Mouse (Mus musculus): ENCODE measurements around the gene Brip1.

Gene Brip1

DNA sequence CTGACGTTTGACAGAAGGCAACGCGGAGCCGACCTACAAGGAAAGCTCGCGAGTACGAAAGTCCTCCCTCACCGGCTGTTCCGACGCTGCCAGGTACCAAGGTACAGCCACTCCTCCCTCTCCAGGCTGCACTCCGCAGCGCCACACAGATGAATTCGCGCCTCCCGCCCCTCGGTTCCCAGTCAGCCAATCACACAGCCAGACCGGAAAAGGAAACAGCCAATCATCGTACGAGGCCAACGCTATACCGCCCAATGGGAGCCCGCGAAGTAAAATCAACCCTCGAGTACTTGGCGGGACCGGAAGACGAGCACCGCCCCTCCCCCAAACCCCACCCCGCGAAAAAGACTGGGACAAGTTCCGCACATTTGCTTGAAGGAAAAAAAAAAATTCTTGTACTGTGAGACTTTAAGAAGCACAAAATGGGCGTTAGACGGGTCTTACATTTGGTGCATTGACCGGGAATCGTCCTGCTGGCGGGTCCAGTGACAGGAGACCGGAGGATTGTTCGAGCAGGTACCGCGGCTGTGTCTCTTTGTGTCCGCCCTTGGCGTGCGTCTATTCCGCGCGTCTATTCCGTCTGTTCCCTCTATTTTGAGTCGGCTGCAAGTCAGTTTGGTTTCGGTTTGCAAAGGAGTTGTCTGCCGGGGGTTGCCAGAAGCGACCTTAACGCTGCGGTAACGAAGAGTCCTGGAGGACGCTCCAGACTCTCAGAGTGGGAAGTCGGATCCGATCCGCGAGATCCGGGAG is at the start of gene Brip1:
Gene Brip1, minus strand, starts transcription at position 157 of the 750 bp plus-strand sequence.
- under 1% methylated on average over 60 of the region's 60 CpGs for WGBS

GRCm38 (mm10) chr11:86232446-86232845 is 31.5 kb upstream of the Brip1 start:
- WGBS, result 87% methylated on average over 4 of the region's 4 CpGs

DNA sequence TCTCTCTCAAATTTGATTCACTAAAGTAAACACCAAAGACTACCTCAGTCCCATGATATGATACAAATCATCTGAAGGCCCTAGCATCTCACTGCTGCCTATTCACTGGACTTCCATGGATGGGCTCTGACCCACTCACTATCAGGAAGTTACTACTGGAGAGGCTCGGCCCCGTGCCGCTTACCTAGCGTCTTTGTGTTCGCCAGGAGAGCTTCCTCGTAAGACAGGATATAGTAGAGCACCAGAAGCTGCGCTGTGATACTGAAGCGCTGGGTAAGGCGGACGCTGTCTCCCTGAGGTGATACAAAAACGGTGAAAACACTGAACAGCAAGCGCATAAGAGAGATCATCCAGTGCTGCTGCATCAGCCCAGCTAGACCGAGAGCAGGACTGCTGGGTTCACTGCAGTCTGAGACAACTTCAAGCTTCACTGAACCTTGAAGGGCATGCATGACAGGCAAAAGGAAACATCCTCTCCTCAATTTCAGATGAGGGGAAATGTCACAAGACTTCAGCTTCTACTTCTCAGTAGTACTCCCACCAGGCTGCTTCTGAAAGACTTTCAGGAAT is 30.9 kb upstream of the Brip1 start:
- WGBS, result 96% methylated on average over 13 of the region's 13 CpGs

DNA sequence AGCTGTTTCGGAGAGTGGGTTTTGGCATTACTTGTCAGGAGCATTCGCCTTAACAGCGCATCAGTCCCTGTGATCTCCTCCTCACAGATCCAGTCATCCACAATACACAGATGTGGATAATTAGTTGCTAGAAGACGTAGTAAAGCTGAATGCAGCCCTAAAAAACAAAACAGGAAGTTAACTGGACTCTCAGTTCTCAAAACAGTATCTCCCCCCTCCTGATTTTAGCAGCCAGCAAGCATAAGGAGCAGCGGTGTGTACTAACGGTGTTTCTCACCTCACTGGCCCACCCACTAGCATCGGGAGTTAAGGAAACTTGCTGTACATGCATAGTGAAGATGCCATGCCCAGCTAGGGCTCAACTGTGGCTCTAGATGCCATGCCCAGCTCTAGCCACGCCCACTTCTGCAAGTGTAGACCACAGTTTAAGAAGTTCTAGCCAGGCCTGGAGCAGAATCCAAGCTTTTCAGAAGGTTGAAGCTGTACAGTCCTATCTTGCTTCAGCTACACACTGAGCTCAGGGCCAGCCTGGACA is 25.7 kb upstream of the Brip1 start:
- 85% methylated on average over 8 of the region's 8 CpGs for WGBS

DNA sequence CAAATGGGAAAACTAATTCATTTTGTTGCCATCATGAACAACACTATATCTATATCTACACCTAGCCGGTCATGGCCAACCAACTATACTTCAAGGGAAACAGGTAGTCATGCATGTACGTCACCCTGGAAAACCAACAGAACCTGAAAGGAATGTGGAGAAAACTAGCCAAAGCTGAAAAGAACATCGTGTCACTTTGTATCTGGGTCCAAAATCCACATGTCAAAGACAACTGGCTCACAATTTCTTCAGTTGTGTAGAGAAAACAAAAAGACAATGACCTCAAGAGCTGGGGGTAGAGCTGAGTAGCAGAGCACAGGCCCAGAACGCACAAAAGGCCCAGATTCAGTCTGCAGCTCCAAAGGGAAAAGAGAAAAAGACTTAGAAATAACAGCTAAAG is 24.8 kb upstream of the Brip1 start:
- 80% methylated on average over 4 of the region's 4 CpGs for WGBS

DNA sequence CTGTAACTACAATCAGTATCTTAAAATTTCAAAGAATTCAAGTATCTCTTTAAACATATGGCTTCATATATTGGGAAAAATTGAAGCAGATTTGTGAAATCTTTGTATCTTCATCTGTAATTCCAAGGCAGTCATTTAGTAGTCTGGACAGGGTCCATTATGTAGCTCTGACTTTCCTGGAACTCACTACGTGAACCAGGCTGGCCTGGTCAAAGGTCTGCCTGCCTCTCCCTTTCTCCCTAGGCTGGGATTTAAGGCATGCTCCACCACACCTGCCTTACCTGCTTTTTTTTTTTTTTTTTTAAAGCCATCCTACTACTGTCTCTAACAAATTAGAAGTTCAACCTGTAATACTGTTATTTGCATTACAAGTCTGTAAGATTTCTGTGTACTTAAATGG is 10.8 kb upstream of the Brip1 start:
- WGBS, result 83% methylated on average over 1 of the region's 1 CpGs

GRCm38 (mm10) chr11:86209123-86209522 is 8.1 kb upstream of the Brip1 start:
- 92% methylated on average over 2 of the region's 2 CpGs for WGBS

DNA sequence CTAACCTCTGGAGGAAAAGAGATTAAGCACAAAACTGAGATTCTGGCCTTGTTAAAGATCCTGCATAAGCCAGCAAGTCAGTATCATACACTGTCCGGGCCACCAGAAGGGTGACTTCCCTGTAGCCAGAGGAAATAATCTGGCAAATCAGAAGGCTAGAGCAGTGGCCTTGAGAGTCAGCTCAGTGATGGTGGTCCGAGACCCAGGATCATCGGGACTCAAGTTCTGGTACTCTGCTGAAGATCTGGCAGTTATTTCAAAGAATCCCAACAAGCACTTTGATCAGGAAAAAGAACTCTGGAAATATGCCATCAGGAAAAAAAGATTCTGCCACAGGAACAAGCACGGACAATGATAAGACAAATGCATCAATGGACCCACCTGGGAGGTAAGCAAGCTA is 4.9 kb upstream of the Brip1 start:
- WGBS, result 98% methylated on average over 4 of the region's 4 CpGs

- 99% methylated on average over 5 of the region's 5 CpGs for WGBS
Measured at GRCm38 (mm10) chr11:86205031-86205430, 4.0 kb upstream of the Brip1 start.

DNA sequence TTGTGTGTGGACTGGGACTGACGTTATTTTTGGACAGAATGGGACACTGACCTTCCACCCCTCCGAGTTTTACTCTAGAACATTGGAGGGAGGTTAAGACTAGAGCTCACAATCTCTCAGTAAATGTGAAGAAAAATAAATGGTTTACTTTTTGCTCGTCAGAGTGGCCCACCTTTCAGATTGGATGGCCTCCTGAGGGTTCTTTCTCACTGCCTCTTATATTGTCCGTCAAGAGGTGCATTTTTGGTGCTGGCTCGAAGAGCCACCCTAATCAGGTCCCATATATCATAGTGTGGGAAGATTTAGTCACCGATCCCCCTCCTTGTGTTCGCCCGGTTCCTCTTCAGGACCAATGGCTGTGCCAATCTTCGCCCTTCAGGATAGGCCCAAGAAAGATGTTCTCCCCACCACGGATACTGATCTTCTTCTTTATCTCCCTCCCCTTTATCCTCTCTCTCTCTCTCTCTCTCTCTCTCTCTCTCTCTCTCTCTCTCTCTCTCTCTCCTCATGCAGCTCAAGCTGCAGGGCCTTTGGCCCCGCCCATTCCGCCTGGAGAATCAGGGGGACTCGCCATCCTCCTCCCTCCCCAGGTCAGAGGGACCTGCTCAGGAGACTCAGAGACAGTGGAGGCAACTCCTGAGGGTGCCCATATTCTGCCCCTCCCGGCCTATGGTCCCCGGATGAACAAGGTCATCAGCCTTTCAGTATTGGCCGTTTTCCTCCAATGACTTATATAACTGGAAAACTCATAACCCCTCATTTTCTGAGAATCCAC is 1.1 kb upstream of the Brip1 start:
- WGBS, result 47% methylated on average over 16 of the region's 16 CpGs

- 1% methylated on average over 21 of the region's 21 CpGs for WGBS
Measured at GRCm38 (mm10) chr11:86200460-86201021, 452 bp downstream of the Brip1 start.

DNA sequence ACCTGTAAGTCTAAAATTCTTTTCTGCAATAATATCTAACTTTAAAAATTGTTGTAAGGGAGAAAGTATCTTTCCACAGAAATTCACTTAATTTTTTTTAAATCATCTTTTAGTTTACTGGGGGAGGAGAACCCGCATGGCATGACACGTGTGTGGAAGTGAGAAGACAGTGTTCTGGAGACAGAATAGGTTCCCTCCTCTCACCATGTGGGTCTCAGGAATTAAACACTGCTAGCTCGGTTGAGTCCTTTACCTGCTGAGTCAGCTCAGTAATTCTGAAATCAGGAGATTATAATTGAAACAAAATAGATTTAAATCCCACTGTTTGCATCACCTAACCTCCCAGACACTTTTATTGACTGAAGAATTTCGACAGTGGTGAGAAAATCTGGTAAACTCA is 1.3 kb downstream of the Brip1 start:
- WGBS, result 55% methylated on average over 4 of the region's 4 CpGs

DNA sequence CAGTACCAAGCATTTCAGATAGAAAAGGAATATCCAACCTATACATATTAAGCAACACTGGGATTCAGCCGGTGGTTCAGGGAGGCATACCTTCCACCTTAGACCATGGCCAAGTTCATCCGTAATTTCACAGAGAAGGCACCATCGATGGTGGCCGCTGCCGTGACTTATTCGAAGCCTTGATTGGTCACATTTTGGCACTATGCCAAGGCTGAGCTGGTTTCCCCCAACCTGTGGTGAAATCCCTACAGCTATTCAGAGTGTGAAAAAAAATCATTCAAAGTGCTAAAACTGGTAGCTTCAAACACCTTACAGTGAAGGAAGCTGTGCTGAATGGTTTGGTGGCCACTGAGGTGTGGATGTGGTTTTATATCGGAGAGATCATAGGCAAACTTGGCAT is 15.8 kb downstream of the Brip1 start:
- 87% methylated on average over 7 of the region's 7 CpGs for WGBS

- 91% methylated on average over 3 of the region's 3 CpGs for WGBS
Measured at GRCm38 (mm10) chr11:86175833-86176232, 25.2 kb downstream of the Brip1 start.

DNA sequence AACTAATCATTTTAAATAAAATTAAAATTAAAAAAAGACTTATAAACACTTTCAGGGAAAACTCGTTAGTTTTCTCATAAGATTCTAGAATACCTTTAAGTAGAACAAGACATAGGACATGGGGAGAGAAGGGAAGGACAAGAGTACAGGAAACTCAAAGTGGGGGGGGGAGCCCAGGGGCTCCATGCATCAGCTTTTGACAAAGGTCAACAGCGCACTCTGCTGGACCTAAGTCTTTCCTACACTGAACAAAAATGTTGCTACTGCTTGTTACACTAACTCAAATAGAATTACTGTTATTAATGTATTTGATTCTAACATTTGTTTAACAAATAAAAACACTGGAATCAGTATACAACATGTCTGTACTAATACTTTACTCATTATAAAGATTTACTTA is 26.8 kb downstream of the Brip1 start:
- WGBS, result 68% methylated on average over 2 of the region's 2 CpGs

DNA sequence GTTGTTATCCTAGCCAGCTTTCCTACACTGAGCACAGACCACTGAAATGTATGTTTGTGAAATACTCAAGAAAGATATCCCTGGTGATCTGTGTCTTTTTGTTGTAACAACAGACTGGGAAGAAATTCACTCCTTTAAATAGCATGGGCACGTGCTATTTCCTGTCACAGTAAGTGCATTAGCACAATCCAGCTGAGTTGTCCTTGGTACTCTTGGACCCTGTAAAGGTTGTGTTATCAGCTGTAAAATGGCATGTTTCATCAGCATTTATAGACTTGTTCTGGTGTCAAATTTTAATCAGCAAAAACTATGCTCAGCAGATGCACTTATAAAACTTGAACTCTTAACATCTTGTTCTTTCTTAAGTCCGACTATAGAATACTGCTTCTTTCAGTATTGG is 30.2 kb downstream of the Brip1 start:
- WGBS, result 81% methylated on average over 2 of the region's 2 CpGs

- 89% methylated on average over 2 of the region's 2 CpGs for WGBS
Measured at GRCm38 (mm10) chr11:86160251-86160650, 40.7 kb downstream of the Brip1 start.

DNA sequence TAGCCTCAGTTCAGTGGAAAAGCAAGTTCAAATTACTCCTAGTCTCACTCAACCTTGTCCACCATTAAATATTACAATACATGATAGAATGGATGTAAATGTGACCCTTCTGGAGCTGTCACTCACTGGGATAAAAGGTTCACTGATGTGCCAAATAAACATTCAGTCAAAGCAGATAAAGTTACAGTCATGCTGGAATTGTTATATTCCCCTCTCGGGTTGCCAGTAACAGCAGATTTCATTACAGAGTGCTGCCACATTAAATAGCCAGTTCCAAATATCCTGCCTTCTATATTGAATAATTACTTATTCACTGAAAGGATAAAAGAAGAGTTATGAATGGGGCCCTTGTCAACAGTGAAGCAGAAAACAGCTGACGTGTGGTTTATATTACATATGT is 42.0 kb downstream of the Brip1 start:
- 80% methylated on average over 2 of the region's 2 CpGs for WGBS

DNA sequence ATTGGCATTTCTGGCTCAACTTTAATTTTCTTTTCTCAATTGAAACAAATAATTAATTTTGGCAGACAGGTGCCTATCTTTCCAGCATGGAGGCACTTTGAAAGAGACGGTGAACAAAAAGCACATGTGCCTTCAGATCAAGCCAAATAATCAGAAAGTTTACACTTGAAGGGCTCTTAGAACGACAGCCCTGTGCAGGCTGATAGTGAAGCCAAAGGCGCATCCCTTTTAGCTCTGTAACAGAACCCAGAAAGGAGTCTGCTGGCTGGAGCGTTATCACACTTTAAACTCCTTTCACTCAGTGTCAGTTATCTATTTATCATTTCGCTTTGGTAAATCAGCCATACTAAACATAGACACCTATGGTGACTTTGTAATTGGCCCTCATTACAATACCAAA is 45.4 kb downstream of the Brip1 start:
- 84% methylated on average over 5 of the region's 5 CpGs for WGBS

- 93% methylated on average over 3 of the region's 3 CpGs for WGBS
Measured at GRCm38 (mm10) chr11:86131324-86131723, 69.7 kb downstream of the Brip1 start.

DNA sequence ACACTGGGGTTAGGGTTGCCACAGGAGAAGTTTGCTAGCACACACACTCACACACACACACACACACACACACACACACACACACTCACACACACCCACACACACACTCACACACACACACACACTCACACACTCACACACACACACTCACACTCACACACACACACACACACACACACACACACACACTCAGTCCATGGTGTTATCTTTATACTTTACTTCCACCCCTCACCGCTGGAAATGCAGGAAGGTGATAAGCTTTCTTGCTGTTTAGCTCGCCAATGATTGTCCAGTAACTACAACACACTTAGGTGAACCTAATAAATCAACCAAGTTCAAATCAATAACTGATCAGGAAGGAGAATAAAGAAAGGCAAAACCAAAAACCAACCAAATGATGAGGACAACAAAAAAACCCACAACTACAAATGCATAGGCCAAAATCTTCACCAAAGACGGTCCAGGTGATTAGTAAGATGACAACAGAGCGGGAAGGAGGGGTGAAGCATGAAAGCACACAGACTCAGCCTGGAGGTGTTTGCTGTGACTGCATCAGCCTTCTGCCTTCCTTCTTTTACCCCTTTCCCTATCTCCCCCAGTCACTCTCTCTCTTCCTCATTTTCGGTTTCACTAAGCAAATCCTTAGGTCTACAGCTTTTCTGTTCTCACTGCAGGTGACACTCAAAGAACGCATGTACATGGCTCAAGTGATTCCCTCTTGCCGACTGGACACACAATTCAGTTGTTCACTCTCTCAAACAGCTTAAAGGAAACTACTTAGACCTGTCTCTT is 83.7 kb downstream of the Brip1 start:
- 95% methylated on average over 7 of the region's 7 CpGs for WGBS
